Mouse (Mus musculus) left cerebral cortex, postnatal 14 days (tissue): ENCODE data around the gene Plekhg3. TPM values are rescaled to one million over a fixed set of nuclear protein-coding genes. Genes with fewer than 3 reads are reported as not detected.
A peak's percentile ranks its signal among the peaks of the same experiment; 100 is the strongest.

Experiments used
- DNase-seq, 2 experiments: peaks; one replicate each; pipeline ENCODE4 v3.0.0; 2021 to 2022; ENCODE audit warnings: low spot score in 2 of 2, mixed read lengths in 1 of 2
- intact Hi-C: fragments of 180-260 bp; cut with DNase I; formaldehyde crosslinking; loops from one replicate; pipeline ENCODE4 v1.15.1; 2025
- total RNA-seq, 2 experiments: library from RNA; stranded (reverse); gene quantifications; 2 replicates each; pipeline ENCODE4 v1.2.3; 2021

The Plekhg3 gene
- total RNA-seq, 2 experiments from 2014 or later: 7.0 to 9.7 TPM

DNA sequence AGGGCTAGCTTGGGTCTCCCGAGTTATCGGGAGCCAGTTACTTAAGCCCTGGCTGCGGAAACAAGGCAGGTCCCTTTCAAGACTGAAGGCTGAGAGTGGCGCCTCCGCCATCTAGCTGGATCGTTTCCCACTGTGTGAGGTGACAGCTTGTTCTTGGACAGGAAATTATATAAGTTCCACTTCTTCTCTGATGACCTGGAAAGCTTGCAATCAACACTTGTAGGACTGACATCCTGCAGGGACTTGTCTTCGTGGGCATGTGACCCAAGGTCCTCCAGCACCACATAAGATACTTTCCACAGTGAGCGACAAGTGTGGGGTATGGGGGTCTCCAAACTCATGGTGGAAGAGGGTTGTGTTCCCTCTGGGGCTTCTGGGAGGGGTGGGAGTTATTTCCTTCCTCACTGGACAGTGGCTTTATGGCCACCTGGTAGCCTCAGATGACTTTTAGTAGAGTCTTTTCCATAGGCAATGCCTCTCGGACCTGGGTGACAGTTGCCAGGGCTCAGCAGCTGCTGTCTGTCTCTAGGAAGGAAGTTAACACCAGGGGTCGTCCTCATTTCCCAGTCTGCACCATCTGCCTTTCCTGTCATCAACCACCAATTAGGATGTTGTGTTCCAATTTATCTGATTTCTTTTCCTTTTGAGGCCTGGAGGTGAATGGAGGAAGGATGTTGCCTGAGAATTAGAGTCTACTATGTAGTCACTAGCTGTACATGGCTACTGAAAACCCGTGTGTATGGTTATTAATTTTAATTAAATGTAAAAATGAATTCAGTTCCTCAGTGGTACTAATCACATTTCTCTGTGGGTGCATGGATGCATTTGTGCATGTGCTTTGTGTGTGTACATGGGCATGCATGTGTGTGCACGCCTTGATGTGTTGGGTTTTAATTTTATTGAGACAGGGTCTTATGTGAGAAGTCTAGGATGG is 11.5 kb upstream of the Plekhg3 start:
- intact Hi-C loops: no loop called here
- DNase-seq: no peak

DNA sequence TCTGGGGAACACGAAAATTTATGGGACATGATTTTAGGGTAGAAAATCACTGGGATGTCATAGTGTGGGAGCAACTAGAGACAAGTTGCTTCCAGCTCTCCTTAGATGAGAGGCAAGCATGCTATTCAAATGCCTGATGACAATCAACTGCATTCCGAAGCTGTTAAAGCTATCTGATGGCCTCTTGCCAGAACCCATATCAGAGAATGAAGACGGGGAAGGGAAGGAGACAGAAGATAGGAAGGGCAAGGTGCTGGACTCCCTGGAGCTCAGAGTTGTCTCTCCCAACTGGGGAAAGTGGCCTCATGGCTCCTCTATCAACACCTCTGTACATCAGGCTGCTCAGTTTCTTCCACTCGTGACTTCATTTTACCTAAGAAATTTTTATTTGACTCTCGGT is 7.0 kb upstream of the Plekhg3 start:
- no peak for DNase-seq
- intact Hi-C loops: no loop called here

DNA sequence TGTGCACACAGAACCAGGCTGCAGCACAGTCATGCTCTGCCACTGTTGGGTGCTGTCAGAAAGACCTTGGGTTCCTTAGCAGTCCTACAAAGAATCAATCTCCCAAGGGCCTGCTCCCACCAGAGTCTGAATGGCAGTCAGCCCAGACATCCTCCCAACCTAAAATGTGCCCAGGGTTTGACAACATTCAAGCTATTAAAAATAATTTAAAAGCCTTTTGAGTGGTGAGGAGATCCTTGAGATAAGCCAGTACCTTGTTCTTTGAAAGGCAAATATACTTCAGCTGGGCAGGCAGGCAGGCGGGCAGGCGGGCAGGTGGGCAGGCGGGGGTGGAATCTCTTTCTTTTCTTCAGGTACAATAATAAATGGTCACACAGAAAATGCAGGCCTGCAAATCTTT is 5.8 kb upstream of the Plekhg3 start:
- intact Hi-C loops: no loop called here
- DNase-seq: no peak

DNA sequence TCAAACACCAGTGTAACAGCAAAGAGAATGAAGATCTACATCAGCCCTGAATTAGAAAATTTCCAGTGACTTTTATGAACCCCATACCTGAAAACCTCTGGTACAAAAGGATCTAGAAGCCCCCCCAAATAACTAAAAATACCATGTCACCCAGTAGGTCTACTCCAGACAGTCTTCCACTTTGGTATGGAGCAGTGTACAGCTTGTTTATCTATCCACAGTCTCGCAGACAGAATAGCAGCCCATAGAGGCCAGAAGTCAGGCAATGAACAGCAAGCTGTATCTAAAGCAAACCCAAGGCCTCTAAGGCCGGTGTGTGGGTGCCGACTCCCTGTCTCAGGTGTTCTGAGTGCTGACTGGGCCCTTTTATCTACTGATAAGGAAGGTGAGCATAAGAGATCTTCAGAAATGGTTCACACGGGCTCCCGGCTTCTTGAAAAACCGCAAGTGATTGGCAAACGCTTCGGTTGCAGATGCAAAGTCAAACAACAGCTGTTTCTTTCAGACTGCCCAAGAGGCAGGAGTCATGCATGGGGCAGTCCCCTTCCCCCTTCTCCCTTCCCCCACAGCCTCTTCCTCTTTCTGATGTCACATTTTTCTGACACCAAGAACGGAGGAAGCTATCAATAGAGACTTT is 3.3 kb upstream of the Plekhg3 start:
- DNase-seq: no peak
- intact Hi-C loops: no loop called here

DNA sequence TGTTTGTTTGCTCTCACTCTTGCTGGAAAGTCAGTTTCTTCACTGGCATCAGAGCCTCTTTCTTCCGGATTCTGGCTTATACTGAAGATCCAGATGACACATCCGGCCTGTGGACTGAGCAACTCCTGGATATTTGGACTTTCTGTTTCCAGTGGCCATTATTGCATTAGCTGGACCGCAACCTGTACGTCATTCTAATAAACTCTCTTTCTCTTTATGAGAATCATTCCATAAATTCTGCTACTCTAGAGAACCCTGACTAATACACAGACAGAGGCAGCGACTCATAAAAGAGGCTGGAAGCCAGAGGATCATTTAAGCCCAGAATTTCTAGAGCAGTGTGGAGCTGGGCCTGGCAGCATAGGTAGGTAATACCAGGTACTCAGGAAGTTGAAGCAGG is 1.9 kb upstream of the Plekhg3 start:
- no peak for DNase-seq
- intact Hi-C loops: no loop called here

DNA sequence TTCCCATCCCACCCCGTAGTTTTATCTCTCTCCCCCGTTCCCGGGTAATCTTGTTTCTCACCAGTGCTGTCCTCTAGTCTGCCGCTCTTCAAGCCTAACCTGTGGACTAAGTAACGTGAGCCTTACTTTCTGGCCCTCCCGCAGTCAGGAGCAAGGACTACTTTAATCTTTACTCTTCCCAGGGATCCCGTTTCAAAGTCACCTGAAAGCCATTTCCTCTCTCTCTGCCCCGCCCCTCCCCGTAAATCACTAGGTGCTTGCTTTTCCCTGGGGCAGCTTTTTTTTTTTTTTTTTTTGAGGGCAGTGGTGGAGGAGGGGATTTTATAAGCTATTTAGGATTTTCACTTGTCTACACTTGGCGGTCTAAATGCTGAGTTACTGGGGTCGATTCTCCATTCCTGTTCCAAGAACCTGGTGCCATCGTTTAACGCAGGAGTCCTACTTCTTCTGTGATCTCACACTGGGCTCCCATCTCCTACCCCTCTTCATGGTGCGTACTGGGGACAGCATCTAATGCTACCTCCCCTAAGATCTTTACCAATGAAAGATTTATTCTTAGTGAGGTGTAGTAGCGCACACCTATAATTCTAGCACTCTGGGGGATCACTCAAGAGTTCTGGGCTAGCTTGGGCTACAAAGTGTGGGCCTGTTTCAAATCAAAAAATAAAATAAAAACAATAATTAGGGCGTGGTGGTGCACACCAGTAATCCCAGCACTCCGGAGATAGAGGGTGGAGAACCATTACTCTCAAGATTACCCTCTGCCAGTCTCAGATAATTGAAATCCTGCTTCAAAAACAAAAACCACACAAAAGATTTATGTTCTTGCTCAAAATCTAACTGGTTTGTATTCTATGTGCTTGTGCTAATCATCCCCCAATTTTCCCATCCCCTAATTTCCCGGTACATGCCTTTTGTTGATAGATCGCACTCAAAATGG is 1.6 kb downstream of the Plekhg3 start:
- no peak for DNase-seq
- intact Hi-C loops: no loop called here

DNA sequence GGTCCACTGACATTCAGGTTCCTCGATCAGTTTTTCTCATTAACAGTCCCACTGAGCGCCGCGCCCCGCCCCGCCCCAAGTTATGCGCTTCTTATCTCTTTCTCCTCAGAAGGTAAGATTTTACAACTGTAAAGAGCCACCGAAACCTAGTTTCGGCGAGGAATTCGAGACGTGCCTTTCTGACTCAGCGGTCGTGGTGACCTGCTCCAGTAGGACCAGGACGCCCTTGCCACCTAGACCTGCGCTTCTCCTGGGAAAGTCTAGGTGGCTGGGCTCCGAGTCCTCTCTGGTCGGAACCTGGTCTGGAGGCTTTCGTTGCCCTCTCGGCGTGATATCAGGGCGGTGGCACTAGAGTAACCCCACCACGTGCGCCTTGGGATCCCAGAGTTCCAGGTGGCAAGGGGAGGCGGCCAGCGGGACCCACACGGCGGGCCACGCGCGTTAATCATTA is 2.3 kb downstream of the Plekhg3 start:
- intact Hi-C loops: no loop called here
- no peak for DNase-seq

DNA sequence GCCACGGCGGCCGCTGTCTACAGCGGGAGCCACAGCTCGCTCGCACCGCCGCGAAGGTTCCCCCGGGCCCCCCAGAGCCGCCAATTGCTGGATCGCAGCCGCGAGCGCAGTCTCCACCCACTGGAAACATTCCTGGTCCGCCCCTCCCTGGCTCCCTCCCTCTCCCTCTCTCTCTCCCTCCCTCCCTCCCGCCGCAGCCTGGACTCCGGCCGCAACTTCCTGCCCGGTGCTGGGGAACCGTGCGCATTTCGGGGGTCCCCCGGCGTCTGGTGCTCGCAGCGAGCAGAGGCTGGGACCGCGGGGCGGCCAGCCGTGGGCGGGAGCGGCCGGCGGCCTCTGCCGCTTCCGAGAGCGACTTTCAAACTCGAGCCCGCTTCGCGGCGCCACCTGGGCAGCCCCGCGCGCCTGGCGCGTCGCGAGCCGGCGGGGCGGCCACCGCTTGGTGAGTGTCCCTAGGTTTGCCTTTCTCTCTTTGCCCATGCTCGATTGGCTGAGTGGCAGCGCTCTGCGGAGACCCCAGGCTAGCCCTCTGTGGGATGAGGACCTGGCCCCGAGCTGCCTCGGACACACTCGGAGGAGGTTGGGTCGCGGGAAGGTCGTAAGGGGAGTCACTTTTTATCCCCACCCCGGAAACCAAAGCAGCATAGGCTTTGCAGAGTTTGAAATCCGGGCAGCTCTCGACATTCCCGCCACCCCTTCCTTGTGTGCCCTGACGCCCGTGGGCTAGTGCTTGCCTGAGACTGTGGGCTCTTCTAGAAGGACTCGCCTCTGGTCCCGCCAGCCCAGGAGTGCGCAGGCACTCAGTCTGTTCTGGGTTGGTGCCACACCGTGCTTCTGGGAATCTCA is 2.9 kb downstream of the Plekhg3 start:
- DNase-seq: peak in 1 of 2 experiments; percentile 50
- intact Hi-C loops: no loop called here

DNA sequence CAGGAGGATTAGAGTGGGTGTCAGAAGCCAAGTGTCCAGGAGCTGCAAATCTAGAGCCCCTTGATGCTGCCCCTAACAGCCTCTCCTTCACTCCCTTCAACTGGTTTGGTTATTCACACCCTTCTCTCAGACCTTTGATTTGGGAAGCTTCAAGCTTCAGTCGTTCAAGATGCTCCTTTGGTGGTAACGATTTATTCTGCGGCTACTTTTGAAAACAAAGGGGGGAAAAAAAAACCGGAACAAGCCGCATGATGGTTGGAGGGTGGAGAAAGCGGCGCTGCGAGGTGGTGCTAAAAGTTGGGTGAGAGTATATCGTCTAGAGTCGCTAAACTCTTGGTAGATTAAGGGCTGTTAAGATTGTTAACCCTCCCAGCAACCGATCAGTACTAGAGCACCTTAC is 3.5 kb downstream of the Plekhg3 start:
- intact Hi-C loops: no loop called here
- no peak for DNase-seq

DNA sequence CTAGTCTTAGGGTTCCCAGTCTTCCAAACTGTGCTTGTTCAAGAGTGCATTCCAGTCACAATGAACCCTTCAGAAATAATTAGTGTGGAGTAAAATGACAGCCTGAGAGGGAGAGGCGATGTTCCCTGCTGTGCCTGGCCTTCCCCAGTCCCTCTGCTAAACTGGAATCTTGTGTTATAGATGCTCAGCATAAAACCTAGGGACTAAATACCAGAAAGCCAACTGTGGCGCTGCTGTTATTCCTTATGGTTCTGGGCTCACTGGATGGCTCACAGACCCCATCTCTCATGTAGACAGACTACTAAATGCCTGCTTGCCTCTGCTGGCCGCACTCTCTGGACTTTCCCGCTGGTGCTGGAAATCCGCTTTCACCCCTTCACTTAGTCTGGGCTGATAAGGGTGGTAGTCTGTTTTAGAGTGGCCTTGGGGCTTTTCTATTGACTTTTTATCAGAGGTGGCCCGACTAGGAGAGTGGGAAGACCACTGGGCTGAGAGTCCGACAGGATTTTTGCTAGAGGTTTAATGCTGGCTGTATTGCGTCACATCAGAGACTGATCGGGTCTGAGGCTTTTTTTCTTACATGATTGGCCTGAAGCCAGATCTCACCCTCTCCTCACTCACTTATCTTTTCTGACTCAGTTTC is 4.1 kb downstream of the Plekhg3 start:
- intact Hi-C loops: no loop called here
- DNase-seq: no peak

DNA sequence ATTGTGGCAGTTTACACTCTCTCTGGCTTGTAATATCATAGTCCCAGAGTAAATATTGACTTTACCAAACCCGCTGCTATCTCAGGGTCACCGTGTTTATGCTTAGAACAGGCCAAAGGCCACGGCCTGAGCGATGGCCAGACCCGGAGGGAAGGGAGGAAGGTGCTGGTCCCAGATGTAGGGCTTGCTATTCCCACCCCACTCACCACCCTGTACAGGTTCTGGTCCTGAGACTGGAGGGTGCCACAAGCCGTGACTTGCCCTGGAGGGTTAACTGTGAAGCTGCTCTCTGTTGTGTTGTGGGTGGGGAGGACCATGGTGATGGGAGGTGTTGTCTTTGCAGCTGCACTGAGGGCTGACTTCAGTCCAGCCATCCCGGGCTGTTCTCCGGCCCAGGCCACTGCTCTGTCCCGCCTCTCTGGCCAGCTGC is 4.8 kb downstream of the Plekhg3 start:
- intact Hi-C loops: no loop called here
- no peak for DNase-seq

DNA sequence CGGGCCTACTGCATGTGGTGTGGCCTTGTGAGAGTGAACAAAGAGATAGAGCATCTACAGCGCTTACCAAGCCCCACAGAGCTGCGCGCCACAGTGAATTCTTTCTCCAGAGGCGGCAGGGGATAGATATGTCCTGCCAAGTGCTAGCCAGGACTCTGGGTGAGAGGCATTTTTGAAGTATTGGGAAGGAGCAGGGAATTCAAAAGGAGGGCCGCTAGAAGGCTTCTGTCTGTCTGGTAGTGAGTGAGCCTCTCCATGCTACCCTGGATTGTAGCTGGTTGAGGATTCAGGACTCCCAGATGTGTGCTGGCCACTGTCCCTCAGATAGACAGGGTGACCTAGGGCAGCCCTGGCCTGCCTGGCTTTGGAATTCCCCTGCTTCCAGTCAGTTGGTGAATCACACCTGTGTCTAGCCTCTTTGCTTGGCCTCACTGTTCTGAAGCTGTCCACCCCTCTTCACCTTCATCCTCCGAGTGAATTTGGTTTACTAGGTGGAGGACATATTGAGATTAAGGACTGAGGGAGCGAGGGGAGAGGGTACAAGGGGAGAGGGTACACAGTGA is 6.0 kb downstream of the Plekhg3 start:
- no peak for DNase-seq
- intact Hi-C loops: no loop called here

DNA sequence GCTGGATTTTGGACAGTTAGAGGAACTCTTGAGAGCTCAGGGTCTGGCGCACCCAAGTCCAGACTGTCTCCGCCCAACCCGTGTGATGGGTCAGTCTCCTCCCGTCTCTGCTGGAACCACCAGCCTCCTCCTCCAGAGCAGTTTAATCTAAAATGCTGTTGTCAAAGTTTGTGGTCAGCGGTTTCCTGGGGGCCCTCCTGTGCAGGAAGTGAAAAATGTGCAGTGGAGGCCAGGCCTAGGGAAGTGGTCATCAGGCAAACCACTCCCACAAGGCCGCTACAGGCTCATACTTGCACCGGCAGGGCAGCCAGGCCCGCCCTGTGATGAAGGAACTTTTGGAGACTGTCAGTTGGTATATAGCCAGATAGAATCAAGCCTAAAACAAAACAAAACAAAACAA is 6.7 kb downstream of the Plekhg3 start:
- intact Hi-C loops: no loop called here
- DNase-seq: peak in 1 of 2 experiments; percentile 17

DNA sequence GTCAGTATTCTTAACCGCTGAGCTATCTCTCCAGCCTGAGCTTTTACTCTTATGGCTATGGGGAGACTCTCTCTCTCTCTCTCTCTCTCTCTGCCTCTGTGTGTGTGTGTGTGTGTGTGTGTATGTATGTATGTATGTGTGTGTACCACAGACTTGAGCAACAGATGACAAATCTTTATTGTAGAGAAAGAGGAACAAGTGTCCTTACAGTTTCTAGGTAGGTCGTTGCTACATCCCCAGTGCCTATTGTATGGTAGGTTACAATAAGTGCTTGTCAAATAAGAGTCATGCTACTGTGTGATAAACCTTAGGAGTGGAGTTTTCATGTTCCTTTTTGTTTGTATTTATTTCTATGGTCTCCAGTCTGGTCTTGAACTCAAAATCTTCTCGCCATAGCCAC is 9.5 kb downstream of the Plekhg3 start:
- DNase-seq: no peak
- intact Hi-C loops: no loop called here

DNA sequence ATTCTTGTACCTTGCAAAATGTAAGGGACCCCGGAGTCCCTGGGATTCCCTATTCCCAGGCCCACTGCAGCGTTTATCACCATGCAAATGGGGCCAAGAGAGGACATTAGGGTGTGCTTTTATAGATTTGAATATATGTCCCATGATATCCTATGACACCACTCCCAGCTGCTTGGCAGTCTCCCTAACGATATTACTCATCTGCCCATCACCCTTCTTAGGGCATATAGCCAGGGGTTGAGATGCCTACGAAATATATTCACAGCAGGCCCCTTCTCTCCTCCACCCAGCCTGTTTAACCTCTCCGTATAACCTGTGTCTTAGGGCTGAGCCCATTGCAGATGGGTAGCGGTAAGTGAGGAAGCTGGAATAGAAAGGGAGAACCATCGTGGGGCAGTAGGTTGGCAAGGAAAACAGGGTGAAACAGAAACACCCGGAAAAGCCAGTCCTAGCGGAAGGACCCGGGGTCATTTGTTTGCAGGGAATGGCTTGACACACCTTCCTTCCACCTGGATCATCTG is 10.1 kb downstream of the Plekhg3 start:
- DNase-seq: no peak
- intact Hi-C loops: no loop called here

DNA sequence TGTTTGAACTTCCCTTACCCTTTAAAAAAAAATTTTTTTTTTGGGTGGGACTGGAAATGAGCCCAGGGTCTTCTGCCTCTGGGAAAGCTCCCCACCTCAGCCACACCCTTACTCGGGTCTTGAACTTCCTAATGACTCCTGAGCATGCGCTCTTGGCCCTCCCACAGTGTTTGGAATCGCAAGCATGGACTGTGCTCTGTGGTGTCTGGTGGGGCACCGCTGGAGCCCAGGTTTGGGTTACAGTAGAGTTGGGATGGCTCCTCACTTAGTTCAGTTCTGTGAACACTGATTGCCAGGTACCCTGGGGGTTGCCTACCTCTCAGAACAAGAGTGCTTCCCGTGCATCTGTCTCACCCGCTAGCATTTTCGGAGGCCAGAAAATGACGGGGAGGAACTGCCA is 10.8 kb downstream of the Plekhg3 start:
- DNase-seq: no peak
- intact Hi-C loops: no loop called here

DNA sequence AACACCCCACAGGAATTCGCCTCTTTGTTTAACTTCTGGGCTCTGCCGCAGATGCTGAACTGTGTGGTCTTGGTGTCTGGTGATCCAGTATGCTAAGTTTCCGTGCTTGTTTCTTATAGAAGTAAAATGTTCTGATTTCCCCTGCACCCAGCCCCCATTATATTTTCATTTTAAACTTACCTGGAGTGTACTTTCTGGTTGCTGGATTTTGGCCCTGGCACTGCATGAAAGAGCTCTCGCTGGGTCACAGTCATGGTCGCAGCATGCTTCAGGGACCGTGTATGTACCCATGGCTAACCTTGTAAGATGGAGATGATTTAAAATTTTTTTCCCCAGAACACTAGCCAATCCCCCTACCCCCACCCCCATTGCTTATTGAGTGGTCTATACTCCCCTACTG is 11.2 kb downstream of the Plekhg3 start:
- DNase-seq: no peak
- intact Hi-C loops: no loop called here

DNA sequence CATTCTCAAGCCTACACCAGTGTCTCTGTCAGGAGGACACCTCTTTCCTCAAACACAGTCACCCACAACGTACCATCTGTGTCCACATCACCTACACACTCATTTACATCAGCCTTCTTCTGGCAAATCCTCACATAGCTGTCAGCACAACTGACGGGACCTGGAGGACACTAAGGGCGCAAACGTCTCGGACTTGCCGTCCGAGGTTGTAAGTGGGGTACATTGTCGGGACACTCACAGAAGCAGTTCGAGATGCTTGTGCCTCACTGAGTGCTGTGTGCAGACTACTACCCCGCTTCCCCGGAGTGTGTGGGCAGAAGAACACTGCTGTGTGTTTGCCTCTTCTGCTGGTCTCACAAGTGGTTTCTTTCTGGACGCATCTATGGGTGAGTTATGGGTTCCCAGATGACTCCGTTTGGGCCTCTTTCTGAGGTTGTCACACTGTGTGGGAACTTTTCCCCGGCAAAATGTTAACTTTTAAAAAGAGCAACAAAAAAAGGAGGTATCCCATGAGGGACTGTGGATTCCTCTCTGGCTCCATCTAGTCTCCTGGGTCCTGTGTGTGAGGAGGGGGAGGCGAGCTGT is 15.2 kb downstream of the Plekhg3 start:
- no peak for DNase-seq

More for the DNA sequence above, 15.2 kb downstream of the Plekhg3 start:
- intact Hi-C loops: no loop called here
